Mouse (Mus musculus) stomach, embryonic 14.5 days (tissue): Measurements from ENCODE around the gene Scaf11. TPM values are rescaled to one million over a fixed set of nuclear protein-coding genes. Genes with fewer than 3 reads are reported as not detected.

Experiments
- ATAC-seq: fragments of 200-750 bp; cut with Nextera tagmentation; 2 replicates; pipeline ENCODE4 v1.8.0; 2017; ENCODE audit warnings: low read depth, moderate TSS enrichment; ENCODE audit not compliant: insufficient number of reproducible peaks, insufficient read depth, low FRiP score
- H3K27ac ChIP-seq: fragments of 300-500 bp; sonication (generic); 2 replicates; pipeline ENCODE4 v1.5.1; 2014; ENCODE audit warnings: mild to moderate bottlenecking, low read length, moderate library complexity, mixed read lengths
- H3K27me3 ChIP-seq: fragments of 300-500 bp; sonication (generic); 2 replicates; pipeline ENCODE4 v1.6.1; 2014; ENCODE audit warnings: low read length, control low read depth, mixed read lengths; ENCODE audit not compliant: control insufficient read depth, insufficient read depth
- H3K36me3 ChIP-seq: fragments of 300-500 bp; sonication (generic); 2 replicates; pipeline ENCODE4 v1.6.1; 2014; ENCODE audit warnings: mild to moderate bottlenecking, control low read depth, low read length, moderate library complexity, mixed read lengths; ENCODE audit not compliant: control insufficient read depth, insufficient read depth
- H3K4me1 ChIP-seq: fragments of 300-500 bp; sonication (generic); 2 replicates; pipeline ENCODE4 v1.6.1; 2014; ENCODE audit warnings: low read length, control low read depth, mixed read lengths; ENCODE audit not compliant: control insufficient read depth, insufficient read depth
- H3K4me2 ChIP-seq: fragments of 300-500 bp; sonication (generic); replicated peaks from 2 replicates; pipeline ENCODE4 v1.6.1; 2014; ENCODE audit warnings: low read depth, low read length, control low read depth
- H3K4me3 ChIP-seq: fragments of 300-500 bp; sonication (generic); 2 replicates; pipeline ENCODE4 v1.5.1; 2014; ENCODE audit warnings: low read depth, low read length, control low read depth
- H3K9ac ChIP-seq: fragments of 300-500 bp; sonication (generic); replicated peaks from 2 replicates; pipeline ENCODE4 v1.6.1; 2014; ENCODE audit warnings: low read depth, mild to moderate bottlenecking, control low read depth, low read length, moderate library complexity, mixed read lengths
- H3K9me3 ChIP-seq: fragments of 300-500 bp; sonication (generic); 2 replicates; pipeline ENCODE4 v1.6.1; 2016; ENCODE audit warnings: low read depth, low read length, control low read depth; ENCODE audit not compliant: control insufficient read depth
- WGBS: fragments of 180-500 bp; shearing (Covaris S2); extraction: QIAGEN DNeasy Blood & Tissue Kit; methylation state at CpG from one replicate; pipeline ENCODE4 v1.1.7; 2014; 5-methylcytosine and 5-hydroxymethylcytosine counted together
- polyA plus RNA-seq: library from polyadenylated mRNA; unstranded; fragments of >200 nt; fragmentation: Nextera tagmentation; extraction: Ambion mirVana; gene quantifications from 2 replicates; pipeline ENCODE4 v1.2.1, GENCODE M21; 2014

Scaf11 gene
- polyA plus RNA-seq, 1 experiment from 2014 or later = 105 TPM

DNA sequence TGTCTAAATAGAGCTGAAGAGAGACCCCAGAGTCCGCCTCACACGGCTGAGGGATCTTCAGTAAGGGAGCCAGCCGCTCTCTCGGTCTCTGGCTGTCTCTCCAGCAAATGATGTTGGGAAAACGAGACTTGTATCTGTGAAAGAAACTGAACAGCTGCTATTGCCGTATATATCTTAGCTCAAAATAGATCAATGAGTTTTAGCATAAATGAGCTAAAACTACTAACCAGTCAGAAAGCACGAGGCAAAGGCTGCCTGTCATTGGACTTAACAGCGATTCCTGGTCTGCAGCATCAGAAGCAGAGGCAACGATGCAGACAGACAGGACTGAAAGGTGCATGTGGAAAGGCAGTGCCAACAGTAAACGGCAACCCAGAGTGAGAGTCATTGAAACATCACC is 62.3 kb downstream of the Scaf11 start:
- peaks cover 29% of the 10 kb centered on the region for H3K36me3 ChIP-seq
- no peak for ATAC-seq
- H3K9ac ChIP-seq = no peak overlapping the region
- no peak overlapping the region for H3K27ac ChIP-seq
- 84% methylated on average over 10 of the region's 10 CpGs for WGBS
- H3K4me1 ChIP-seq = no peaks in the 10 kb centered on the region
- no peaks in the 10 kb centered on the region for H3K27me3 ChIP-seq
- no peak overlapping the region for H3K4me3 ChIP-seq
- H3K9me3 ChIP-seq = no peaks in the 10 kb centered on the region
- H3K4me2 ChIP-seq = no peak overlapping the region

DNA sequence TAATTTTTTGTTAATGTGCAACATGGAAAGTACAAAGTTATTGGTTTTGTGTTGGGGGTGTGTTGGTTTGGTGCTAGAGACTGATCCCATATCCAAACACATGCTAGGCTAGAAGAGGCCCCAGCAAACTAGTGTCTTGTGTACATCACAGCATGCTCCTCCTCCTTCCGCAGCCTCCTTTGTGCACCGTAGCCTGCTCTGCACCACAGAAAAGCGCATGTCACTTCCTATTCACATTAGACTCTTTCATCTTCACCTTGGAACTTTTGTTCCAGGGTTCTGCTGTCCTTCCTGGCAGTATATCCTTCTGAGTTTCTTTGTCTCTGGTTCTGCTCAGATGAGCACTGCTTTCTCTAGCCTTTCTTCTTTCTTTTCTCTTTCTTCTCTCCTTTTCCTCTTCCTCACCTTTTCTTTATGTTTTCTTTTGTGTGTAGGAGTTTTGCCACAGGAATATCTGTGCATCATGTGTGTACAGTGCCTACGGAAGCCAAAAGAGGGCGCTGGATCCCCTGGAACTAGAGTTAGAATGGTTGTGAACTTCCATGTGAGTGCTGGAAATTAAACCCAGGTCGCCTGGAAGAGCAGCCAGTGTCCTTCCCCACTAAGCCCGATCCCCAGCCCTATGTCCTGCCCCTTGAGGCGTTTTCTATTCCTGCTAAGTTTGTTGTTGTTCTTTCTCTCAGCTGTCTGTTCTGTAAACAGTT is 63.9 kb downstream of the Scaf11 start:
- 89% methylated on average over 8 of the region's 8 CpGs for WGBS
- H3K27me3 ChIP-seq = no peaks in the 10 kb centered on the region
- H3K4me3 ChIP-seq = no peak overlapping the region
- no peak overlapping the region for H3K4me2 ChIP-seq
- H3K9me3 ChIP-seq = no peaks in the 10 kb centered on the region
- H3K36me3 ChIP-seq = peaks cover 30% of the 10 kb centered on the region
- H3K9ac ChIP-seq = no peak overlapping the region
- H3K4me1 ChIP-seq = no peaks in the 10 kb centered on the region
- no peak overlapping the region for H3K27ac ChIP-seq
- ATAC-seq = no peak

GRCm38 (mm10) chr15:96395071-96395470 is 65.6 kb downstream of the Scaf11 start:
- WGBS = over 99% methylated on average over 6 of the region's 6 CpGs

GRCm38 (mm10) chr15:96392878-96393277 is 67.8 kb downstream of the Scaf11 start:
- Histone ChIP-seq H3K9ac (no peak overlapping the region), H3K4me1 (no peaks in the 10 kb centered on the region), H3K27ac (no peak overlapping the region), H3K9me3 (no peaks in the 10 kb centered on the region), H3K36me3 (peaks cover 42% of the 10 kb centered on the region), H3K4me3 (no peak overlapping the region), H3K27me3 (no peaks in the 10 kb centered on the region), H3K4me2 (no peak overlapping the region)
- ATAC-seq = no peak
- 96% methylated on average over 3 of the region's 3 CpGs for WGBS

More at GRCm38 (mm10) chr15:96395071-96395470, 65.6 kb downstream of the Scaf11 start:
- Histone ChIP-seq H3K9ac (no peak overlapping the region), H3K36me3 (peaks cover 44% of the 10 kb centered on the region), H3K27me3 (no peaks in the 10 kb centered on the region), H3K27ac (no peak overlapping the region), H3K4me1 (no peaks in the 10 kb centered on the region), H3K4me2 (no peak overlapping the region), H3K9me3 (no peaks in the 10 kb centered on the region), H3K4me3 (no peak overlapping the region)
- no peak for ATAC-seq

DNA sequence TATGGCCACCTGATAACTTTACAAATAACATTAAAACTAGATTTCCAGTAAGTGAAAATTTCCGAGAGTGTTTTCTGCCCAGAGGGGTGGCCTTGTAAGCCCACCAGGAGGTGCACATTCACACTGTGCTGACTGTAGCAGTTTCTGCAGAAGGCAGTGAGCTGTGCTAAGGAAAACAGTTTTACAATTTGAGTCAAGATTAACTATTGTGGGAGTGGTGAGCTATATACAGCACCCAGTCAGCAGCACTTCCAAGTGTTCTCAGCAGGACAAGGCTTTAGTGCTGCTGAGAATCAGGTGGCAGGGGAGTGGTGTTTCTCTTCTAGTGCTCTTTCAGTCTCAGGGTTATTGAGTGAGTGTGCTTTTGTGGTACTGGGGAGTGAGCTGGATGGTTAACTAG is 72.1 kb downstream of the Scaf11 start:
- Histone ChIP-seq H3K4me3 (no peak overlapping the region), H3K9ac (no peak overlapping the region), H3K36me3 (peaks cover 37% of the 10 kb centered on the region), H3K4me2 (no peak overlapping the region), H3K4me1 (no peaks in the 10 kb centered on the region), H3K27me3 (no peaks in the 10 kb centered on the region), H3K27ac (no peak overlapping the region), H3K9me3 (no peaks in the 10 kb centered on the region)
- WGBS = 77% methylated on average over 1 of the region's 1 CpGs
- ATAC-seq = no peak

DNA sequence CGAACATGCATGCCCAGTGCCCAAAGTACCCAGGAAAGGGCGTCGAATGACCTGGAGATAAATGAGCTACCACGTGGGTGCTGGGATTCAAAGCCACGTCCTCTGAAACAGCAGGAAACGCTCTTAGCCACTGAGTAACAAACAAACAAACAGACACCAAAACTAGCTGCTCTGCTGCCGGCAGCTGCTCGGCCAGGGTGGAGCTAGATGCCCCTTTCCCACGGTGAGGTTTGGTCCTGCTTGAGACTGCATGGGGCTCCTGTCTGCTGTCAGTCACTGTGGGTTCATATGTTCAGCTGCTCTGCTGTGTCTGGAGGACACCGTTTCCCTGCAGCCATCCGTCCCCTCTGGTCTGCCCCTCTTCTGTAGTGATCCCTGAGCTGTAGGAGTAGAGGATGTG is 78.4 kb downstream of the Scaf11 start:
- H3K9ac ChIP-seq = no peak overlapping the region
- peaks cover 39% of the 10 kb centered on the region for H3K36me3 ChIP-seq
- no peak overlapping the region for H3K4me3 ChIP-seq
- WGBS = 87% methylated on average over 11 of the region's 11 CpGs
- 0 out of 2 replicates have a peak, but pooled peaks cover under 1% of the 10 kb centered on the region for H3K4me1 ChIP-seq
- no peak overlapping the region for H3K4me2 ChIP-seq
- no peaks in the 10 kb centered on the region for H3K9me3 ChIP-seq
- H3K27me3 ChIP-seq = no peaks in the 10 kb centered on the region
- no peak for ATAC-seq
- no peak overlapping the region for H3K27ac ChIP-seq

GRCm38 (mm10) chr15:96377701-96378100 is 82.9 kb downstream of the Scaf11 start:
- Histone ChIP-seq H3K4me3 (no peak overlapping the region), H3K36me3 (peaks cover 32% of the 10 kb centered on the region), H3K9ac (no peak overlapping the region), H3K4me1 (0 out of 2 replicates have a peak, but pooled peaks cover 5% of the 10 kb centered on the region), H3K9me3 (no peaks in the 10 kb centered on the region), H3K4me2 (no peak overlapping the region), H3K27me3 (no peaks in the 10 kb centered on the region), H3K27ac (peak overlapping the region; percentile 52; the same call in 1 of the 2 replicates)
- ATAC-seq = no peak
- WGBS = 84% methylated on average over 7 of the region's 7 CpGs

DNA sequence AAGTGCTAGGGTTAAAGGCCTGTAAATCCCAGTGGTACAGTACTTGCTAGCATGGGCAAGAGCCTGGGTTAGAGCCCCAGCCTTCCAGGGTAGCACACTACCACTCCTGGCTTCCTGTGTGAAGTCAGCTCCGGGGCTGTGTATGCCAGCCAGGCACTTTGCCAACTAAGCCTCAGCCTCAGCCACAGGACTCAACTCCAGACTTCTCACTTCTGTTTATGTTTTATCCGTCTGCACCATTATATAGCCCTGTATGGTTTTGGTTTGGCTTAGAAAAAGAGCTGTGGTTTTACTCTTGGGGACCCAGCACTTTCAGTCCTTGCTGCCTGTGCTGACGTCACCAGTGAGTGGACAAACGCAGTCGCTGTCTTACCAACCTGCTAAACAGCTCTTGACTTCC is 83.4 kb downstream of the Scaf11 start:
- no peak for ATAC-seq
- 0 out of 2 replicates have a peak, but pooled peaks cover 5% of the 10 kb centered on the region for H3K4me1 ChIP-seq

GRCm38 (mm10) chr15:96376214-96376613 is 84.4 kb downstream of the Scaf11 start:
- ATAC-seq = no peak
- Histone ChIP-seq H3K9me3 (no peaks in the 10 kb centered on the region), H3K9ac (no peak overlapping the region), H3K27ac (no peak overlapping the region), H3K27me3 (no peaks in the 10 kb centered on the region), H3K4me2 (no peak overlapping the region), H3K4me1 (0 out of 2 replicates have a peak, but pooled peaks cover 5% of the 10 kb centered on the region), H3K36me3 (peaks cover 35% of the 10 kb centered on the region), H3K4me3 (no peak overlapping the region)
- 90% methylated on average over 2 of the region's 2 CpGs for WGBS

More for the DNA sequence above, 83.4 kb downstream of the Scaf11 start:
- WGBS = 68% methylated on average over 5 of the region's 5 CpGs
- no peaks in the 10 kb centered on the region for H3K27me3 ChIP-seq
- H3K4me2 ChIP-seq = no peak overlapping the region
- H3K36me3 ChIP-seq = peaks cover 32% of the 10 kb centered on the region
- H3K9ac ChIP-seq = no peak overlapping the region
- no peak overlapping the region for H3K4me3 ChIP-seq
- H3K9me3 ChIP-seq = no peaks in the 10 kb centered on the region
- peak overlapping the region; percentile 33 for H3K27ac ChIP-seq
